ENCODE assay signal across 23 mouse cellular contexts in genomic region chr5:123178792-123179191, GRCm38 (mm10). TPM values are rescaled to one million over a fixed set of nuclear protein-coding genes. Genes with fewer than 3 reads are reported as not detected.
"Had no signal": no experiment of that assay in that cellular context is flagged by ENCODE, and none has a peak within 500 bp of the region (broad histone marks: within the 10 kb centered on the region; RNA-seq: fewer than 3 reads in every experiment).

No protein-coding gene starts in this region.

- H3K4me2 ChIP-seq: limb, embryonic 12.5 days; limb, embryonic 15.5 days; lung, embryonic 15.5 days; midbrain, embryonic 13.5 days; stomach, embryonic 15.5 days had no signal

- ATAC-seq: midbrain, embryonic 13.5 days; midbrain, embryonic 16.5 days had no signal

- H3K4me1 ChIP-seq: limb, embryonic 12.5 days; limb, embryonic 15.5 days; lung, embryonic 15.5 days; megakaryocyte, embryonic 14.5 days; midbrain, embryonic 10.5 days; midbrain, embryonic 13.5 days; stomach, embryonic 15.5 days had no signal

- DNase-seq: kidney, adult 18-20 months; kidney, adult 9 months; kidney, postnatal 14 days; kidney, postnatal 4 days; left cerebral cortex, postnatal 4 days; lung, adult 18-20 months; lung, postnatal 10 days; lung, postnatal 36 days; right cerebral cortex, postnatal 4 days; thymus, postnatal 25 days had no signal

- H3K9ac ChIP-seq: limb, embryonic 12.5 days; limb, embryonic 15.5 days; liver, embryonic 14.5 days; lung, embryonic 15.5 days; midbrain, embryonic 13.5 days; stomach, embryonic 15.5 days had no signal

- H3K27me3 ChIP-seq: limb, embryonic 12.5 days; limb, embryonic 15.5 days; lung, embryonic 15.5 days; midbrain, embryonic 13.5 days; stomach, embryonic 15.5 days had no signal

- H3K36me3 ChIP-seq: limb, embryonic 12.5 days; limb, embryonic 15.5 days; lung, embryonic 15.5 days; midbrain, embryonic 10.5 days; midbrain, embryonic 13.5 days; stomach, embryonic 15.5 days had no signal

- H3K9me3 ChIP-seq: limb, embryonic 15.5 days; lung, embryonic 15.5 days; midbrain, embryonic 13.5 days; stomach, embryonic 15.5 days had no signal

- H3K27ac ChIP-seq: limb, embryonic 12.5 days; limb, embryonic 15.5 days; liver, embryonic 14.5 days; lung, embryonic 15.5 days; midbrain, embryonic 10.5 days; midbrain, embryonic 13.5 days; stomach, embryonic 15.5 days had no signal

- H3K4me3 ChIP-seq: limb, embryonic 12.5 days; limb, embryonic 15.5 days; lung, embryonic 15.5 days; megakaryocyte, embryonic 14.5 days; midbrain, embryonic 10.5 days; midbrain, embryonic 13.5 days; myocyte; stomach, embryonic 15.5 days had no signal

RNA-seq across cellular contexts. Expression of gene Hpd, which starts 3.7 kb away (rescaled TPM):
- polyA plus RNA-seq: limb, embryonic 12.5 days; limb, embryonic 15.5 days; lung, embryonic 15.5 days; midbrain, embryonic 10.5 days; midbrain, embryonic 13.5 days; midbrain, embryonic 16.5 days; myocyte; neural tube, embryonic 11.5 days; neural tube, embryonic 14.5 days; thymus, postnatal 0 days had no signal
